Mouse (Mus musculus) hindbrain, postnatal 0 days (tissue): ENCODE measurements at regions not wholly inside any gene's neighbourhood (a gene's known extent, or its start where the extent isn't known, plus 50 kb on each side); places are given as distances from the start of the nearest gene placed in this dataset.

Source experiments
- ATAC-seq: fragments of 200-750 bp; cut with Nextera tagmentation; 2 replicates; pipeline ENCODE4 v1.8.0; 2017; ENCODE audit warnings: mild to moderate bottlenecking, moderate TSS enrichment, moderate library complexity
- DNase-seq: peaks from one replicate; pipeline ENCODE4 v3.0.0-alpha.2; 2015; ENCODE audit warnings: low spot score
- H3K27ac ChIP-seq: fragments of 300-500 bp; sonication (generic); 2 replicates; pipeline ENCODE4 v1.5.1; 2014; ENCODE audit warnings: mild to moderate bottlenecking
- H3K27me3 ChIP-seq: fragments of 300-500 bp; sonication (generic); 2 replicates; pipeline ENCODE4 v1.6.1; 2014; ENCODE audit warnings: low read length, mixed read lengths; ENCODE audit not compliant: insufficient read depth
- H3K36me3 ChIP-seq: fragments of 300-500 bp; sonication (generic); 2 replicates; pipeline ENCODE4 v1.6.1; 2014; ENCODE audit warnings: low read length, mixed read lengths; ENCODE audit not compliant: insufficient read depth
- H3K4me1 ChIP-seq: fragments of 300-500 bp; sonication (generic); 2 replicates; pipeline ENCODE4 v1.6.1; 2014; ENCODE audit warnings: antibody characterized with exemption, low read length, mixed read lengths; ENCODE audit not compliant: insufficient read depth
- H3K4me2 ChIP-seq: fragments of 300-500 bp; sonication (generic); 2 replicates; pipeline ENCODE4 v1.6.1; 2014; ENCODE audit warnings: low read depth, mild to moderate bottlenecking, low read length, moderate library complexity, mixed read lengths
- H3K4me3 ChIP-seq: fragments of 300-500 bp; sonication (generic); 2 replicates; pipeline ENCODE4 v1.5.1; 2014; ENCODE audit warnings: low read length
- H3K9ac ChIP-seq: fragments of 300-500 bp; sonication (generic); replicated peaks from 2 replicates; pipeline ENCODE4 v1.6.1; 2014; ENCODE audit warnings: mild to moderate bottlenecking, low read length, moderate library complexity, mixed read lengths
- H3K9me3 ChIP-seq: fragments of 300-500 bp; sonication (generic); 2 replicates; pipeline ENCODE4 v1.6.1; 2016; ENCODE audit warnings: low read length, mixed read lengths
- CTCF ChIP-seq: IDR thresholded peaks from 2 replicates; pipeline ENCODE4 v1.5.1; 2016; ENCODE audit warnings: antibody characterized with exemption, control low read depth, low read depth
- WGBS: fragments of 180-500 bp; shearing (Covaris S2); extraction: QIAGEN DNeasy Blood & Tissue Kit; methylation state at CpG from one replicate; pipeline ENCODE4 v1.1.7; 2014; 5-methylcytosine and 5-hydroxymethylcytosine counted together

DNA sequence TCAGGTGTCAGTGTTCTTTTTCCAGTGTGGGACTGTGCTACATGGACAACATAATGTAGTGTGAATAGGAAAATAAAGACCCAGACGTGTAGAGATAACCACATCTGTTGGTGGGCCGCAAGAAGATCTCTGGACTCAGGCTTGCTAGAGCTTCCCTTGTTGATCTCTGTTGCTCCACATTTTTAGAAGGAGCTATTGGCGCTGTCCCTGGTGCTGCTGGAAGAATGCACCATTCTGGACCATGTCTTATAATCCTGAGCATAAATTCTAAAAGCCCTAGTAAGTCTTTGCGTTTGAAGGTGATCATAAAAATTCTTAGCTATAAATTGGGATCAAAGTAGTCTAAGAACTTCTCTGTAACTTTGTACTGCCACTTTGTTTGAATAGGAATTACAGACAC, 429.3 kb downstream of the Otol1 start:
- no peak overlapping the region for H3K4me3 ChIP-seq
- no peak for DNase-seq
- no peaks in the 10 kb centered on the region for H3K9me3 ChIP-seq
- no peaks in the 10 kb centered on the region for H3K4me1 ChIP-seq
- H3K36me3 ChIP-seq = no peaks in the 10 kb centered on the region
- no peak overlapping the region for H3K27ac ChIP-seq
- H3K27me3 ChIP-seq = no peaks in the 10 kb centered on the region
- no peak for ATAC-seq
- 80% methylated on average over 4 of the region's 4 CpGs for WGBS
- H3K9ac ChIP-seq = no peak overlapping the region
- H3K4me2 ChIP-seq = no peak overlapping the region
- no peak for TF ChIP-seq CTCF

DNA sequence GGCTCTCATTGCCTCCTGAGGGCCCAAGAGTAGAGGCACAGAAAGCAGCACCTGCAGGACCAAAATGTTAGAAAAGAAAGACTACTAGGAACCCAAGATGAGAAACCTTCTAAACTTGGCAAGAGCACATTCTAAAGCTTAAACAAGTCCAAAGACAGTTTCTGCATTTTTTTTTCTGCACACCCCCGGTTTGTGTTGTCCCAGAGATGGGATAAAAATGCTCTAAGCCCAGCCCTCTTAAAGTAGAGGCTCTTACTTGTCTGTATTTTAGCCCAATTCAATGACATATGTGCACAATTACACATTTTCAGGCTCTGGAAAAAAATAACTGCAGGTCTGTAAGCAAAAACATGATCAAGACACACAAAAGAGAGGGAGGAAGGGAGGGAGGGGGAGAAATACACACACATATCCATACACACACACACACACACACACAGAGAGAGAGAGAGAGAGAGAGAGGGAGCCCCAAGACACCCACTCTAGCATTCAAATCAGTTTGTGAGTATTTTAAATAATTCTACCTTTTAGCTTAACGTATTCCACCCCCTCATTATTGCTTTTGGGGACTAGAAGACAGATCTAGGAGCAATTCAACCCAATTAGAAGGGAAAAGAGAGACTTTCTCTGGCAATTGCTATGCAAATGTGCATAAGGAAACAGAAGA, 449.9 kb downstream of the Otol1 start:
- DNase-seq (peak; percentile 18), ATAC-seq (no peak)
- no peaks in the 10 kb centered on the region for H3K36me3 ChIP-seq
- H3K4me1 ChIP-seq = no peaks in the 10 kb centered on the region
- no peak overlapping the region for H3K4me2 ChIP-seq
- 39% methylated on average over 2 of the region's 2 CpGs for WGBS
- no peak overlapping the region for H3K27ac ChIP-seq
- no peak overlapping the region for H3K9ac ChIP-seq
- H3K9me3 ChIP-seq = no peaks in the 10 kb centered on the region
- no peak for TF ChIP-seq CTCF
- no peak overlapping the region for H3K4me3 ChIP-seq
- no peaks in the 10 kb centered on the region for H3K27me3 ChIP-seq

DNA sequence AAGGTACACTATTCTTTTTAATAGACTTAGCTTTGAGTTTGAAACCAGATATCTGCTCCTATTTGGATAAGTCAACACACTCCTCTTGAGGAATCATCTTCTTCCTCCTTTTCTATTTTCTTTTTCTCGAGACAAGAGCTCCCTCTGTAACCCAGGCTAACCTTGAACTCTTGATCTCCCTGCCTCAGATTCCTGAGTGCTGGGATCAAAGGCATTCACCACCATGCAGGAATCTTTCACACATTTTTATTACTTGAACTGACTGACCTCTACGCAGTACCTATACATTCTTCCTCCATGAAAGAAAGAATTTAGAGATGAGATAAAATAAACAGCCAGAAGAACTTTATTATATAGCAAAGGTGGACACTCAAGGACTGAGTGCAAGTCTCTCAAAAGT, 453.4 kb downstream of the Otol1 start:
- no peaks in the 10 kb centered on the region for H3K36me3 ChIP-seq
- H3K27ac ChIP-seq = no peak overlapping the region
- no peak overlapping the region for H3K4me3 ChIP-seq
- ATAC-seq (no peak), DNase-seq (no peak)
- TF ChIP-seq CTCF = no peak
- no peaks in the 10 kb centered on the region for H3K9me3 ChIP-seq
- H3K9ac ChIP-seq = no peak overlapping the region
- 73% methylated on average over 2 of the region's 2 CpGs for WGBS
- H3K4me1 ChIP-seq = no peaks in the 10 kb centered on the region
- no peak overlapping the region for H3K4me2 ChIP-seq
- no peaks in the 10 kb centered on the region for H3K27me3 ChIP-seq

DNA sequence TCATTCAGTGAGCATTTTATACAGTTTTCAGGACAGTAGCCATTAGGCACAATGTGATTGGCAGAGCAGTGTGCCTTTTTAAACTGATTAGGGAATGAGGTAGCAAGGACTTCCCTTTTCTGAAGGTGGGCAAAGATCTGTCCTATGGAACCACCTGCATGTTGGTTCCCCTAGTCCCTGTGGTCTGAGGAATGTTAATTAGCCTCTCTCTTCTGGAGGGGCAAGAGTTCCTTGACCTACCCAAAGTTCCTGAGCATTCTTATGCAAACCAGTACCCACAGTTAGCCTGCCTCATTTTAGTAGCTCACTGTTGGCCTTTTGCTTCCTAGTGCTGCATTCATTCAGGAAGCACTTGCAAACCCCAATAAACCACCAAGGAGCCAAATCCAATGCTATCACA, 455.8 kb downstream of the Otol1 start:
- no peaks in the 10 kb centered on the region for H3K36me3 ChIP-seq
- no peaks in the 10 kb centered on the region for H3K27me3 ChIP-seq
- H3K27ac ChIP-seq = no peak overlapping the region
- H3K4me1 ChIP-seq = no peaks in the 10 kb centered on the region
- ATAC-seq = no peak
- H3K4me3 ChIP-seq = no peak overlapping the region
- no peak for DNase-seq
- TF ChIP-seq CTCF = no peak
- no peak overlapping the region for H3K4me2 ChIP-seq
- H3K9ac ChIP-seq = no peak overlapping the region
- H3K9me3 ChIP-seq = no peaks in the 10 kb centered on the region

DNA sequence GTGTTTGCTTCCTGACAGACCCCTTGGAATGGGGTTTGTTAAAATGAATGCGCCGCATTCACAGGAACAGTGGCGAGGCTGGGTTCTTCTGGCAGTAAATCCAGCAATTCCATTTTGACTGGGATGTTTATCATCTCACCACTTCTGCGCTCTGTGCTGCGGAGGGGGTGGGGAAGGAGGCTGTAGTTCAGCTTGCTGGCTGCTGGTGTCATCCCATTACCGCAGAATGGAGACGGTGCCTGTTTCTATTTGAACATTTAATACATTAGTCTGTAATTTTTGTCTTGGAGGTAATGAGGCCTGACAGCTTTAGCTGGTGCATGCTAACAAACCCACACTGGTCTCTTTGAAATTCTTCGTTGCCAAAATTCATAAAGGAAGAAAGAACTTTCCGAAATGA, 475.1 kb downstream of the Otol1 start:
- Histone ChIP-seq H3K4me1 (no peaks in the 10 kb centered on the region), H3K27me3 (no peaks in the 10 kb centered on the region), H3K27ac (no peak overlapping the region), H3K36me3 (no peaks in the 10 kb centered on the region), H3K4me3 (no peak overlapping the region), H3K4me2 (peak overlapping the region; percentile 36), H3K9me3 (no peaks in the 10 kb centered on the region), H3K9ac (no peak overlapping the region)
- TF ChIP-seq CTCF = peak; percentile 84
- WGBS = 21% methylated on average over 9 of the region's 9 CpGs
- peak; percentile 96 for ATAC-seq
- DNase-seq = peak; percentile 87

DNA sequence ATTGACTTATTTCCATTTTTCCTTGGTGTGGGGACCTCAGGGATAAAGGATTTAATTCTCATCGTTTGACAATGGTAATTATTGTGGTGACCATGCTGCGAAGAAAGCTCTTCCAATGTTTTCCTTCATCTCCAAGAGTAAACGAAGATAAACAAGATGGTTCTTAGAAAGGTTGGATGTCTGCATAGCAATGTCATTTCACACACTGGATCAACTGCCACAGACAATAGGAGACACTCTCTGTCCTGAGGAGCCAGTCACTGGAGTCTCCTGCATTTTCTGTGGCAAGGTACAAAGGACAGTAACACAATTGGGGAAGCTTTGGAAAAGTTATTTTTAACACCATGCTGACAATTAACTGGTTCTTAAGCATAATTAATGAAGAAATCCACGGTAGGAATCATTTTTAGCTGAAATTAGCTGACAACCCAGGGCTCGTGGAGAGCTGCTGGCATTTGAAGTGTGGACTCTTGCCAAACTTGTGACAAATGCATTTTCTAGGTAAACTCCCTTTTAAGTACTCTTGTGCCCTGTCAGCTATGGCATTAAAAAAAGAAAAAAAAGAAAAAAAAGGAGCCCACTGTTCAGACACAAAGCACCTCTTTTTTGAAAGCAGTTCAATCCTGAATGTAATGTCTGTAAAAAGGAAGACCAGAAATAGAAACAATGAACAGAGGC, 475.8 kb downstream of the Otol1 start:
- H3K36me3 ChIP-seq = no peaks in the 10 kb centered on the region
- H3K4me1 ChIP-seq = no peaks in the 10 kb centered on the region
- peak overlapping the region; percentile 36 for H3K4me2 ChIP-seq
- DNase-seq (peak; percentile 32), ATAC-seq (no peak)
- peak overlapping the region; percentile 32; the same call in 1 of the 2 replicates for H3K27ac ChIP-seq
- no peaks in the 10 kb centered on the region for H3K27me3 ChIP-seq
- H3K4me3 ChIP-seq = no peak overlapping the region
- H3K9me3 ChIP-seq = no peaks in the 10 kb centered on the region
- 34% methylated on average over 5 of the region's 5 CpGs for WGBS
- H3K9ac ChIP-seq = no peak overlapping the region
- no peak for TF ChIP-seq CTCF

DNA sequence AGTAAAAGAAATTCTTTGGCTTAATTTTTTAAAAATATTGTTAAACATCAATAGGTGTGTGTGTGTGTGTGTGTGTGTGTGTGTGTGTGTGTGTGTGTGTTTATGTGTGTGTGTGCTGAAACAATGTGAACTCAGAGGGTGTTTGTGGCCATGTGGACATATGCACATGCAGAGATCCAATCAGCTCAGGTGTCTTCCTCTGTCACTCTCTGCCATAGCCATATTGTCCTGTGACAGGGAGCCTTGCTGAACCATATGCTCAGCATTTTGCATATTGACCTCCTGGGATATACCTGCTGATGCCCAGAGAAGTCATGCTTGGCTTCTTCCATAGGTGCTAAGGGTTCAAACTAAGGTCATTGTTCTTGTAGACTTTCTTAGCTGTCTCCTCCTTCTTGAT, 489.0 kb downstream of the Otol1 start:
- no peaks in the 10 kb centered on the region for H3K4me1 ChIP-seq
- no peak overlapping the region for H3K9ac ChIP-seq
- no peak overlapping the region for H3K4me2 ChIP-seq
- ATAC-seq (peak; percentile 38; the same call in 1 of the 2 replicates), DNase-seq (peak; percentile 27)
- no peak overlapping the region for H3K27ac ChIP-seq
- H3K36me3 ChIP-seq = no peaks in the 10 kb centered on the region
- no peak for TF ChIP-seq CTCF
- no peak overlapping the region for H3K4me3 ChIP-seq
- H3K9me3 ChIP-seq = no peaks in the 10 kb centered on the region
- H3K27me3 ChIP-seq = no peaks in the 10 kb centered on the region
